Mouse (Mus musculus): ENCODE measurements around the gene Zmiz1. TPM values are rescaled to one million over a fixed set of nuclear protein-coding genes. Genes with fewer than 3 reads are reported as not detected.

Gene Zmiz1
- polyA plus RNA-seq, 1 experiment from 2014 or later: 44.3 TPM

GRCm38 (mm10) chr14:25466361-25466760 is 7.4 kb downstream of the Zmiz1 start:
- Histone ChIP-seq H3K9me3 (no peaks in the 10 kb centered on the region), H3K4me3 (no peak overlapping the region), H3K36me3 (no peaks in the 10 kb centered on the region), H3K9ac (no peak overlapping the region), H3K27ac (no peak overlapping the region), H3K4me1 (peaks cover 97% of the 10 kb centered on the region), H3K27me3 (no peaks in the 10 kb centered on the region), H3K4me2 (no peak overlapping the region)
- no peak for ATAC-seq (ENCODE audit: insufficient number of reproducible peaks, insufficient read depth, low FRiP score, low TSS enrichment, low read depth)
- 64% methylated on average over 4 of the region's 4 CpGs for WGBS

GRCm38 (mm10) chr14:25467911-25468668 is 9.1 kb downstream of the Zmiz1 start:
- Histone ChIP-seq H3K27ac (no peak overlapping the region), H3K4me1 (peaks cover 97% of the 10 kb centered on the region), H3K36me3 (no peaks in the 10 kb centered on the region), H3K4me2 (no peak overlapping the region), H3K9ac (no peak overlapping the region), H3K9me3 (no peaks in the 10 kb centered on the region), H3K4me3 (no peak overlapping the region), H3K27me3 (no peaks in the 10 kb centered on the region)
- no peak for ATAC-seq (ENCODE audit: insufficient number of reproducible peaks, insufficient read depth, low FRiP score, low TSS enrichment, low read depth)
- 80% methylated on average over 10 of the region's 10 CpGs for WGBS

- no peaks in the 10 kb centered on the region for H3K36me3 ChIP-seq
- no peak overlapping the region for H3K4me3 ChIP-seq
- H3K4me2 ChIP-seq: no peak overlapping the region
- H3K9me3 ChIP-seq: no peaks in the 10 kb centered on the region
- no peak for ATAC-seq (ENCODE audit: insufficient number of reproducible peaks, insufficient read depth, low FRiP score, low TSS enrichment, low read depth)
- H3K4me1 ChIP-seq: peaks cover 95% of the 10 kb centered on the region
- H3K9ac ChIP-seq: no peak overlapping the region
- H3K27ac ChIP-seq: no peak overlapping the region
- WGBS: 75% methylated on average over 7 of the region's 7 CpGs
- no peaks in the 10 kb centered on the region for H3K27me3 ChIP-seq
Measured at GRCm38 (mm10) chr14:25468891-25469529, 10.0 kb downstream of the Zmiz1 start.

- H3K4me1 ChIP-seq: peaks cover 95% of the 10 kb centered on the region
- no peak overlapping the region for H3K4me2 ChIP-seq
- no peak overlapping the region for H3K4me3 ChIP-seq
- H3K27ac ChIP-seq: no peak overlapping the region; the same call in 1 of the 2 replicates
- no peaks in the 10 kb centered on the region for H3K36me3 ChIP-seq
- H3K9me3 ChIP-seq: no peaks in the 10 kb centered on the region
- H3K9ac ChIP-seq: 0 out of 2 replicates have a peak overlapping the region, but pooled peaks have one; percentile 16
- 65% methylated on average over 7 of the region's 7 CpGs for WGBS
- no peak for ATAC-seq (ENCODE audit: insufficient number of reproducible peaks, insufficient read depth, low FRiP score, low TSS enrichment, low read depth)
- no peaks in the 10 kb centered on the region for H3K27me3 ChIP-seq
Measured at GRCm38 (mm10) chr14:25470224-25470805, 11.3 kb downstream of the Zmiz1 start.

- Histone ChIP-seq H3K9ac (no peak overlapping the region), H3K27me3 (no peaks in the 10 kb centered on the region), H3K36me3 (0 out of 2 replicates have a peak, but pooled peaks cover 4% of the 10 kb centered on the region), H3K4me2 (no peak overlapping the region), H3K9me3 (no peaks in the 10 kb centered on the region), H3K4me3 (no peak overlapping the region), H3K27ac (no peak overlapping the region), H3K4me1 (peaks cover 95% of the 10 kb centered on the region)
- WGBS: 26% methylated on average over 2 of the region's 2 CpGs
- no peak for ATAC-seq (ENCODE audit: insufficient number of reproducible peaks, insufficient read depth, low FRiP score, low TSS enrichment, low read depth)
Measured at GRCm38 (mm10) chr14:25471035-25471434, 12.1 kb downstream of the Zmiz1 start.

GRCm38 (mm10) chr14:25472096-25472861 is 13.3 kb downstream of the Zmiz1 start:
- ATAC-seq (ENCODE audit: insufficient number of reproducible peaks, insufficient read depth, low FRiP score, low TSS enrichment, low read depth): no peak
- H3K9me3 ChIP-seq: no peaks in the 10 kb centered on the region
- no peak overlapping the region for H3K27ac ChIP-seq
- H3K9ac ChIP-seq: no peak overlapping the region
- no peaks in the 10 kb centered on the region for H3K27me3 ChIP-seq
- no peak overlapping the region for H3K4me2 ChIP-seq
- 82% methylated on average over 6 of the region's 6 CpGs for WGBS
- no peak overlapping the region for H3K4me3 ChIP-seq
- H3K36me3 ChIP-seq: 0 out of 2 replicates have a peak, but pooled peaks cover 8% of the 10 kb centered on the region
- peaks cover 97% of the 10 kb centered on the region for H3K4me1 ChIP-seq

GRCm38 (mm10) chr14:25472981-25473649 is 14.1 kb downstream of the Zmiz1 start:
- ATAC-seq (ENCODE audit: insufficient number of reproducible peaks, insufficient read depth, low FRiP score, low TSS enrichment, low read depth): no peak
- Histone ChIP-seq H3K27me3 (no peaks in the 10 kb centered on the region), H3K9me3 (no peaks in the 10 kb centered on the region), H3K9ac (no peak overlapping the region), H3K27ac (peak overlapping the region; percentile 16; the same call in 1 of the 2 replicates), H3K4me2 (no peak overlapping the region), H3K4me1 (peaks cover 97% of the 10 kb centered on the region), H3K4me3 (no peak overlapping the region), H3K36me3 (0 out of 2 replicates have a peak, but pooled peaks cover 8% of the 10 kb centered on the region)
- WGBS: 52% methylated on average over 6 of the region's 6 CpGs

GRCm38 (mm10) chr14:25474017-25474416 is 15.0 kb downstream of the Zmiz1 start:
- no peak for ATAC-seq (ENCODE audit: insufficient number of reproducible peaks, insufficient read depth, low FRiP score, low TSS enrichment, low read depth)
- H3K36me3 ChIP-seq: 0 out of 2 replicates have a peak, but pooled peaks cover 11% of the 10 kb centered on the region
- peaks cover 97% of the 10 kb centered on the region for H3K4me1 ChIP-seq
- H3K4me3 ChIP-seq: no peak overlapping the region
- no peak overlapping the region for H3K27ac ChIP-seq
- H3K4me2 ChIP-seq: no peak overlapping the region
- no peaks in the 10 kb centered on the region for H3K9me3 ChIP-seq
- 45% methylated on average over 5 of the region's 5 CpGs for WGBS
- H3K27me3 ChIP-seq: no peaks in the 10 kb centered on the region
- no peak overlapping the region for H3K9ac ChIP-seq

- peaks cover 97% of the 10 kb centered on the region for H3K4me1 ChIP-seq
- H3K4me2 ChIP-seq: no peak overlapping the region
- no peak overlapping the region for H3K27ac ChIP-seq
- no peaks in the 10 kb centered on the region for H3K27me3 ChIP-seq
- no peak overlapping the region for H3K9ac ChIP-seq
- H3K4me3 ChIP-seq: no peak overlapping the region
- WGBS: 55% methylated on average over 6 of the region's 6 CpGs
- ATAC-seq (ENCODE audit: insufficient number of reproducible peaks, insufficient read depth, low FRiP score, low TSS enrichment, low read depth): no peak
- H3K36me3 ChIP-seq: 0 out of 2 replicates have a peak, but pooled peaks cover 11% of the 10 kb centered on the region
- no peaks in the 10 kb centered on the region for H3K9me3 ChIP-seq
Measured at GRCm38 (mm10) chr14:25474732-25475131, 15.7 kb downstream of the Zmiz1 start.

GRCm38 (mm10) chr14:25476048-25476447 is 17.1 kb downstream of the Zmiz1 start:
- Histone ChIP-seq H3K4me2 (no peak overlapping the region), H3K27me3 (no peaks in the 10 kb centered on the region), H3K4me1 (peaks cover 97% of the 10 kb centered on the region), H3K9ac (no peak overlapping the region), H3K36me3 (0 out of 2 replicates have a peak, but pooled peaks cover 11% of the 10 kb centered on the region), H3K9me3 (no peaks in the 10 kb centered on the region), H3K4me3 (no peak overlapping the region), H3K27ac (peak overlapping the region; percentile 60)
- 61% methylated on average over 9 of the region's 9 CpGs for WGBS
- no peak for ATAC-seq (ENCODE audit: insufficient number of reproducible peaks, insufficient read depth, low FRiP score, low TSS enrichment, low read depth)

- Histone ChIP-seq H3K27ac (peak overlapping the region; percentile 60), H3K4me1 (peaks cover 97% of the 10 kb centered on the region), H3K4me2 (no peak overlapping the region), H3K36me3 (0 out of 2 replicates have a peak, but pooled peaks cover 11% of the 10 kb centered on the region), H3K27me3 (no peaks in the 10 kb centered on the region), H3K4me3 (no peak overlapping the region), H3K9ac (no peak overlapping the region), H3K9me3 (no peaks in the 10 kb centered on the region)
- 67% methylated on average over 3 of the region's 3 CpGs for WGBS
- no peak for ATAC-seq (ENCODE audit: insufficient number of reproducible peaks, insufficient read depth, low FRiP score, low TSS enrichment, low read depth)
Measured at GRCm38 (mm10) chr14:25476453-25476852, 17.5 kb downstream of the Zmiz1 start.
